Mouse (Mus musculus): ENCODE measurements around the gene Acsl6.

The Acsl6 gene

GRCm38 (mm10) chr11:54307139-54307816, 3.7 kb downstream of the Acsl6 start:
- DNase-seq (ENCODE audit: low read depth, low spot score): no peak

GRCm38 (mm10) chr11:54310588-54310987, 7.0 kb downstream of the Acsl6 start:
- DNase-seq (ENCODE audit: low read depth, low spot score): no peak

- DNase-seq (ENCODE audit: low read depth, low spot score): no peak
Measured at GRCm38 (mm10) chr11:54312021-54312420, 8.4 kb downstream of the Acsl6 start.

GRCm38 (mm10) chr11:54312603-54313002, 9.0 kb downstream of the Acsl6 start:
- DNase-seq (ENCODE audit: low read depth, low spot score): no peak

GRCm38 (mm10) chr11:54313391-54314360, 10.1 kb downstream of the Acsl6 start:
- no peak for DNase-seq (ENCODE audit: low read depth, low spot score)

GRCm38 (mm10) chr11:54314740-54315139, 11.1 kb downstream of the Acsl6 start:
- no peak for DNase-seq (ENCODE audit: low read depth, low spot score)

GRCm38 (mm10) chr11:54315336-54315735, 11.7 kb downstream of the Acsl6 start:
- DNase-seq (ENCODE audit: low read depth, low spot score): no peak

- DNase-seq (ENCODE audit: low read depth, low spot score): no peak
Measured at GRCm38 (mm10) chr11:54317361-54317760, 13.8 kb downstream of the Acsl6 start.

GRCm38 (mm10) chr11:54317795-54318194, 14.2 kb downstream of the Acsl6 start:
- no peak for DNase-seq (ENCODE audit: low read depth, low spot score)

- no peak for DNase-seq (ENCODE audit: low read depth, low spot score)
Measured at GRCm38 (mm10) chr11:54321802-54322532, 18.4 kb downstream of the Acsl6 start.

- DNase-seq (ENCODE audit: low read depth, low spot score): no peak
Measured at GRCm38 (mm10) chr11:54331463-54332183, 28.0 kb downstream of the Acsl6 start.

- no peak for DNase-seq (ENCODE audit: low read depth, low spot score)
Measured at GRCm38 (mm10) chr11:54336165-54336707, 32.6 kb downstream of the Acsl6 start.

- DNase-seq (ENCODE audit: low read depth, low spot score): peak; percentile 26
Measured at GRCm38 (mm10) chr11:54343703-54344102, 40.1 kb downstream of the Acsl6 start.

GRCm38 (mm10) chr11:54351704-54352103, 48.1 kb downstream of the Acsl6 start:
- DNase-seq (ENCODE audit: low read depth, low spot score): no peak

GRCm38 (mm10) chr11:54353121-54353576, 49.6 kb downstream of the Acsl6 start:
- no peak for DNase-seq (ENCODE audit: low read depth, low spot score)

GRCm38 (mm10) chr11:54354595-54355563, 51.3 kb downstream of the Acsl6 start:
- peak; percentile 52 for DNase-seq (ENCODE audit: low read depth, low spot score)

GRCm38 (mm10) chr11:54355564-54355955, 52.0 kb downstream of the Acsl6 start:
- DNase-seq (ENCODE audit: low read depth, low spot score): no peak

- no peak for DNase-seq (ENCODE audit: low read depth, low spot score)
Measured at GRCm38 (mm10) chr11:54356676-54357075, 53.1 kb downstream of the Acsl6 start.

GRCm38 (mm10) chr11:54372553-54372952, 69.0 kb downstream of the Acsl6 start:
- DNase-seq (ENCODE audit: low read depth, low spot score): no peak

- no peak for DNase-seq (ENCODE audit: low read depth, low spot score)
Measured at GRCm38 (mm10) chr11:54390386-54390785, 86.8 kb downstream of the Acsl6 start.

Data from embryo, embryonic 11.5 days (tissue).